Mouse (Mus musculus) monocyte, adult 5-6 weeks (primary cell): ENCODE measurements around the gene Rab3ip. TPM values are rescaled to one million over a fixed set of nuclear protein-coding genes. Genes with fewer than 3 reads are reported as not detected.

Experiments
- ATAC-seq: fragments of 153-309, 156-312 bp; replicated peaks from 2 replicates; pipeline ENCODE4 v1.8.0; 2017; ENCODE audit warnings: mild to moderate bottlenecking; ENCODE audit not compliant: low TSS enrichment, insufficient number of reproducible peaks, severe bottlenecking, poor library complexity, low FRiP score
- total RNA-seq: library from RNA; stranded (forward); fragments of 200-1000, 200-491, 200-594 nt; gene quantifications from 3 replicates; pipeline ENCODE4 v1.2.3, GENCODE M21; 2017

The Rab3ip gene
- total RNA-seq, 1 experiment from 2014 or later: 16.6 TPM

GRCm38 (mm10) chr10:116926428-116927113 lies 24.0 kb downstream of the Rab3ip start:
- no peak for ATAC-seq

DNA sequence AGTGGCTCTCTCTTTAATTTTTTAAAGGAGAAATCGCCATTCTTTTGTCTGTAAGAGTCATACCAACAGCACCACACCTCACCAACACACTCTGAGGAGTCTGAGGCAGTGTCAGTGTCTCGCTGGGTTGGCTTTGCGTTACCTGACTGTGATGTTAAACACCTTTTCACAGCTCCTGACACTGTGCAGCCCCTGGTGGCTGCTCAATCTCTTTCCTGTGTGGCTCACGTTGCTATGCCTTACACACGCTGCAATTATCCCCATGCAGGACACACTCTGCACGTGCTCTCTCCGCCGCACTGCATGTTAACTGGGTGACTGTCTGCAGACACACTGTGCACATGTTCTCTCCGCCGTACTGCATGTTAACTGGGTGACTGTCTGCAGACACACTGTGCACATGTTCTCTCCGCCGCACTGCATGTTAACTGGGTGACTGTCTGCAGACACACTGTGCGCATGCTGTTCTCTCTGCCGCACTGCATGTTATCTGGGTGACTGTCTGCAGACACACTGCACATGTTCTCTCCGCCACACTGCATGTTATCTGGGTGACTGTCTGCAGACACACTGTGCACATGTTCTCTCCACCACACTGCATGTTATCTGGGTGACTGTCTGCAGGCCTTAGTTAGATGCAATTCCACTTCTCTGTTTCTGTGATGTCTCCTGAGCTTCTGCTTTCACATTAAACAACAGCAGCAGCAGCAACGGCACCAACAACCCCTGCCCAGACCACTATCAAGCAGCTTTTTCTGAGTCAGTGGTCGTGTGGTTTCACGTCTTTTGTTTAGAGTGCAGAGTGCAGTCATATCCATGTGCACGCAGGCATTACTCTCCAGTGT lies 26.7 kb downstream of the Rab3ip start:
- no peak for ATAC-seq

- no peak for ATAC-seq
Measured at GRCm38 (mm10) chr10:116922161-116922560, 28.4 kb downstream of the Rab3ip start.

- ATAC-seq: no peak
Measured at GRCm38 (mm10) chr10:116921416-116921815, 29.2 kb downstream of the Rab3ip start.

DNA sequence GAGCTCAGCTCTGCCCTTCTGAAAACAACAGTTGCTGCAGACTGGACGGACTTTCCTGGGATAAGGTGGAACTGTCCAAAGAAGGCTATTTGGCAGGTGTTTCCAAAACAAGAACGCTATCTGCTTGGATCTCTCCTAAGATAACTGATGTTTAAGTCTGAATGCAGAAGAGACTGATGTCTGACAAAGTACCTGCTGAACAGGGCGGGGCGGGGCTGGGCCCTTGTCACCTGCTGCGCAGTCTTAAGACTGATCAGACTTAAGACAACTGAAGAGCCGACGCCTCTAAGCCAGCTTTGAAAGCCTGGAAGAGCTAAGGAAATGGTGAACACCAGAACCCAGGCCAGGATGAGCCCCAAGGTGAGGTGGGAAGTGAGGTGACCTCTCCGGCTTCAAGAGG lies 29.9 kb downstream of the Rab3ip start:
- no peak for ATAC-seq

DNA sequence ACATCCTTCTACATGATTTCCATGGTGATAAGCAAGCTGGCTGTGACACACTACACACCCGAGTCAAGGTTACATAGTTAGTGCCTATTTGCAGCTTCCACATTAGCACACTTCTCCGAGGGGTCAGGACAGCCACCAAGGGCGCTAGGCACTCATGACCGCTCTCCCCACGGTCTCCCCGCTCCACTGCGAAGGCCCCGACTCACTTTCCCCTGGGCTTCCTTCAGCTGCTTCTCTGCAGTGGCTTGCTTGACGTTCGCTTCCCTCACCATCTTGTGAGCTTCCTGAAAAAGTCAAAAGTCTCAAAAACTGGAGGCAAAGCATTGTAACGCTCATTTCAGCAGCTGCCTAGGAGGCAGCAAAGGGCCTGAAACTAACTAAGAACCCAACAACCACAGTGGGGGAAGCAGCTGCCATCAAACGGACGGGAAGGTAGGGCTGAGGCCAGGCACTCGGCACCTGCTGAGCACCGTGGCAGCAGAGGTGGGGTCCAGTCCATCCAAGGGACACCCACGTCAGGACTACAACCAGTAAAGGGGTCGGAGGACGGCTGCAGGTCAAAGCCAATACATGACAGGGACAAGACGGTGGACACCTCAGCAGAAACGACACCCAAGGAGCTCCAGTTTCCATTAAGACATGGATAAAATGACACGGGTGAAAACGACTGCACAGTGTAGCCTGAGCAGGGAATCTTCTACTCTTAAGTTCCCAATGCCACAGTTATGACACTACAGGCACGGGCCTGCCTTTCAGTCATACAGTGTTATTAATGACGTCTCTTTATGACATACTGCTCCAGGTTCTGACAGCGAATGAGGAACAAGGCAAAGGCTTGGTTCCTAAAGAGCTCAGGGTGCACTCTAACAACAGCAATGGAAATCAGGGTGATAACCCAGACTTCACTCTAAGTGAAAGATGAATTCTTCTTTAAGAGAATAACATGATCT lies 30.9 kb downstream of the Rab3ip start:
- no peak for ATAC-seq

- no peak for ATAC-seq
Measured at GRCm38 (mm10) chr10:116916581-116916980, 34.0 kb downstream of the Rab3ip start.

DNA sequence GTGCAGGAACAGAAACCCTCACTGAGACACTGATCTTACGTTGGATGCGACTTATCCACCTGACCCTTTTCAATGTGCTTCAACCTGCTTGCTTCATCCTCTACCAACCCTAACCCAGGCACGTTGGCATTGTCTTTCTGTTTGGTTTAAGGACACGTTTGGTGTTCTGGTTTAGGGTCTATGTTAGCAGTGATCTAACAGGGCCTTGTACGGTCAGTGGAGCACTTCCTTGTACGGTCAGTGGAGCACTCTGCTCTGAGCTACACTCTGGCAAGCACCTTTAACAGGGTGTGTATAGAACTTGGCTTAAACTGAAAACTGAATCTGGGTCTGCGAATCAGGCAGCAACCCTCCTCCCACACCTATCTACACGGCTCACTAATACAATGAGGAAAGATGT lies 35.3 kb downstream of the Rab3ip start:
- no peak for ATAC-seq

GRCm38 (mm10) chr10:116914586-116914985 lies 36.0 kb downstream of the Rab3ip start:
- no peak for ATAC-seq

DNA sequence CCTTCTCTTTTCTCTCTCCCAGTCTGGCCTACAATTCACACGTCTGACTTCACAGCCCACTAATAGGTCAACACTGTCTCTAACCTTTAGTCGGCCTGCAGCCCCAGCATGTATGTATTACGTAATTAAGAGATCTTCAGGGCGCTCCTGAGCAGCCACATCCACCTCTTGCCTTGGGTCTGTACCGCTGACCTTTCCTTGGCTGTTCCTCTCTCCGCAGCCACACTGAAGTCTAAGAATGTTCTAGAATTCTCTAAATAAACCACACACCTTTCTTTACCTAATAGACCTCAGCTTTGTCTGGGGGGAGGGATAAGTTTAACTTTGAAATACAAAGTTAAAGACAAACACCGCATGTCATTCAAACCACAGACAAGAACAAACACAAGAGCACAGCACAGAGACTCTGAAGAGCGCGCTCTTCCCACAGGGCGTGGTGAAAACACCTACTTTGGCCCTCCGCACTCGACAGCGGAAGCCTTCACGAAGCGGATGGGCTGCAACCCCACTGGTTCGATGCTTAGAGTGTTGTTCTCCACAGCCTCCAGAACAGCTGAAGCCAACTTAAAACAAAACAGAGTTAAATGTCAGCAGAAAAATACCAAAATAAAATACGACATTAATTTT lies 36.8 kb downstream of the Rab3ip start:
- ATAC-seq: no peak

GRCm38 (mm10) chr10:116912850-116913249 lies 37.7 kb downstream of the Rab3ip start:
- no peak for ATAC-seq

GRCm38 (mm10) chr10:116908901-116909642 lies 41.5 kb downstream of the Rab3ip start:
- no peak for ATAC-seq

DNA sequence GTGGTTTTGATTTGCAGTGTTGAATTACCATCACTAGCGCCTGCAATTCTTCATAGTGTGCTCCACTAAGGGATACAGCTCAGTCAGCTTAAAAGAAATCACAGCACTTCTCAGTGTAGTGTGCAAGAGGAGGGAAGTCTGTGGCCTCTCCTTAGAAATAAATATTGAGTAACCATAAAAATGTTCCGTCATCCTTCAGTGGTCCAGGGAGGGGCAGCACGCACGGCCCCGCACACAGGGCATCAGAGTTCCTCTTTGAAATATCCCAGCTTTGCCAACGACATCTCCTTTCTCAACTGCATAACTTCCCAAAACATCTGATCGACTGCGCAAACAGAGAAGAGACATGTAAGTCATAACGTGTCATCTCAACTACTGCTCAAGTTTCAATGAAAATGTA lies 43.8 kb downstream of the Rab3ip start:
- ATAC-seq: no peak

- ATAC-seq: no peak
Measured at GRCm38 (mm10) chr10:116904503-116904908, 46.1 kb downstream of the Rab3ip start.

GRCm38 (mm10) chr10:116896336-116897177 lies 54.0 kb downstream of the Rab3ip start, which contains the start of gene Myrfl:
Myrfl (minus strand) TSS chr10:116896919.
- ATAC-seq: no peak

DNA sequence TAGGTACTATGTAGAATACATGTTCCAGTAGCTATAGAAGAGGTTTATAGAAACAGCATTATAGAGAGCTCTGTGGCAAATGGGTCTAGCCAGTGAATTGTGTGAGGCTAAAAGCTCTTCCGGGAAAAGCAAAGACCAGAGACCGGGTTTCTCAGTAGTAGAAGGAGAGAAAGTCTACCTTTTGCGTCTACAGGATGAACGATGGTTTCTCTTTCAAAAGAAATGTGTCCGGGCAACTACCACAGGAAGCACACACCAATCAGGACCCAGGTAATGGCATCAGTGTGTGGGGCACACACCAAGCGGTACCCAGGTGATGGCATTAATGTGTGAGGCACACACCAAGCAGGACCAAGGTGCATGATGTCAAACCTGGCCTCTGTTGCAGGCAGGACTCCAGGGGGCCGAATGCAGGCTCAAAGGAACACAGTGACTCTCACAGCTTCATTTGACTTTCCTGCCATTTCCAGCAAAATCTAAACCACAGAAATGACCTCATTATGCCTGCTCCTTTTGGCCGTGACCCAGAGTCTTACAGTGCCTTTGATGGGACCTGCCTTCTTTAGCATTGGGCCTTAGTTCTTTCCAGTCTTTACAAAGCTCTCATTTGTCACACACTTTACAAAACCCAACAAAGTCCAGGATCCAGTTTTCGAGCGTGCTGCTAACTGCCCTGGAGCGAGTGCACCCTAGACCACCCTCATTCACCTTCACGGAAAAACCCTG lies 55.3 kb downstream of the Rab3ip start:
- ATAC-seq: no peak
